Mouse (Mus musculus): ENCODE data around the gene Ngfr. TPM values are rescaled to one million over a fixed set of nuclear protein-coding genes. Genes with fewer than 3 reads are reported as not detected.

The Ngfr gene
- polyA plus RNA-seq (2014; fragmentation: Nextera tagmentation; extraction: Ambion mirVana), result 8.5 and 9.3 TPM in 2 replicates

DNA sequence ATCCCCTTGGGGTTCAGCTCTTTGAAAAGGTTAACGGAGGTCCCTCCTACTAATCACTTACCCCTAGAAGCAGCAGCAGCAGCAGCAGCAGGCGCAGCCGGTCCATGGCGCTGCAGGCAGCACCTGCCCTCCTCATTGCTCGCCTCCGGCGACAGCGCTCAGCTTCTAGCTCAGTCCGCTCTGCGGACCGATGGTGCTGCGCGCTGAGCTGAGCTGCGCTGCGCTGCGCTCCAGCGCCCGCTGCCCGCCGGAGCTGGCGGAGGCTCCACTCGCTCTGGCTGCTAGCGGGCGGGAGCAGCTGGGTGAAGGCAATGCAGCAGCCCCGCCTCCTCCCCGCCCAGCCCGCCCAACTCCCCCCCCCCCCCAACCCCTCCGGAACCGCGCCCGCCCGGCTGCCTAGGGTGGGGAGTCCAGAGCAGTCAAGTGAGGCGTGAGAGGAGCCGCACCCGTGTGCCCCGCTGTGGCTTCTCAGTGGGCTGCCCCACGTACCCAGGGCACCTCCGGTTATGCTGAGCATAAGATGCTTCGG lies at the start of gene Ngfr:
Ngfr (minus strand) TSS at position 313 of the 529 bp plus-strand sequence.
- H3K4me1 ChIP-seq (ENCODE audit: control insufficient read depth, insufficient read depth, low read length), result peaks cover 25% of the 10 kb centered on the region; the same call in 1 of the 2 replicates
- no peaks in the 10 kb centered on the region for H3K9me3 ChIP-seq (ENCODE audit: control insufficient read depth, low read depth, low read length)
- H3K4me2 ChIP-seq (replicated peaks; ENCODE audit: low read depth, low read length), result peak within 1 kb of the TSS; percentile 73
- WGBS, result under 1% methylated on average over 35 of the region's 39 CpGs
- ATAC-seq (ENCODE audit: insufficient number of reproducible peaks, insufficient read depth, low FRiP score, low read depth), result peak; percentile 71
- H3K36me3 ChIP-seq (ENCODE audit: control insufficient read depth, insufficient read depth, low read length), result no peaks in the 10 kb centered on the region
- H3K27ac ChIP-seq (ENCODE audit: low read length), result no peak within 1 kb of the TSS
- peak within 1 kb of the TSS; percentile 33 for H3K4me3 ChIP-seq (ENCODE audit: low read depth, low read length)
- no peak within 1 kb of the TSS for H3K9ac ChIP-seq (replicated peaks; ENCODE audit: low read depth, low read length)
- H3K27me3 ChIP-seq (ENCODE audit: control insufficient read depth, insufficient read depth, low read length), result peaks cover 33% of the 10 kb centered on the region

DNA sequence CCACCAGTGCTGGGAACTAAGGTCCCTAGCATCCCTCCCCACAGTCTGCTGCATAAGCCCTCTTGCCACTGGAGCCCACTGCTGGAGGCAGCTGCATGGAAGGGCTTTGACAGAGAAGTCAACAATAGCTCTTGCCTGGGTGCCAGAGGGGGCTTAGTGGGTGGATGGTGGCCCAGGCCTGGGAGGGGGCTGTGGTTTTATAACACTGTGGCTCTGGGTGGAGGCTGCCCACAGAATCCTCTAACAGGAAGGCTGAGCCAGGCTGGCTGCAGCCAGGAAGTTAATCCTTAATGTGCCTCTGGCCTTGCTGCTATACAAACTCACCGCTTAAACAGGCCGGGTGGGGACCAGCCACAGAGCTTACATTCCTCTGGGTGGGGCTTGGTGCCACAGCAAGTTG lies 47.5 kb upstream of the Ngfr start:
- H3K4me2 ChIP-seq (replicated peaks; ENCODE audit: low read depth, low read length), result no peak overlapping the region
- peaks cover 18% of the 10 kb centered on the region for H3K4me1 ChIP-seq (ENCODE audit: control insufficient read depth, insufficient read depth, low read length)
- no peak overlapping the region for H3K4me3 ChIP-seq (ENCODE audit: low read depth, low read length)
- no peak overlapping the region for H3K9ac ChIP-seq (replicated peaks; ENCODE audit: low read depth, low read length)
- H3K27ac ChIP-seq (ENCODE audit: low read length), result no peak overlapping the region
- H3K27me3 ChIP-seq (ENCODE audit: control insufficient read depth, insufficient read depth, low read length), result no peaks in the 10 kb centered on the region
- 14% methylated on average over 2 of the region's 2 CpGs for WGBS
- ATAC-seq (ENCODE audit: insufficient number of reproducible peaks, insufficient read depth, low FRiP score, low read depth), result no peak
- no peaks in the 10 kb centered on the region for H3K36me3 ChIP-seq (ENCODE audit: control insufficient read depth, insufficient read depth, low read length)
- no peaks in the 10 kb centered on the region for H3K9me3 ChIP-seq (ENCODE audit: control insufficient read depth, low read depth, low read length)

DNA sequence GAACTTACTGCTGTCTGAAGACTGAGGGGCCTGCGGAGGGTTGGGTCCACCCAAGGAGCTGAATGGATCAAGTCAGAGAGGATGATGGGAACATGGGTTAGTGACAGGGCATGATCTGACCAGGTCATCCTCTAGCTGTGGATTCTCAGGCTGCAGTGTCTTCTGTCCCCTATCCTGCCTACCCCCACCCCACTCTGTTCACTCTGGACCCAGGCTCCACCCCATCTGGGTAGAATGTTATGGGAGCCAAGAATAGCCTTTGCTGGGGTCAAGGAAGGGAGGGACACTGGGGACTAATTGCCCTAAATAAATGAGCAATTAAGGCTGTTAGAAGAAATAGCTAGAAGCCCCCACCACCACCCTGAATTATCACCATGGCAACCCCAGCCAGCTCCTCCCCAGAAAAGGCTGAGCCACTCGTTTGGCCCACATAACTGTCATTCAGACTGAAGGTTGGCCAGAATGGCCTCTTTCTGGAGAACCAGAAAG lies 46.0 kb upstream of the Ngfr start:
- ATAC-seq (ENCODE audit: insufficient number of reproducible peaks, insufficient read depth, low FRiP score, low read depth), result peak; percentile 35; the same call in 1 of the 2 replicates
- Histone ChIP-seq H3K9ac (replicated peaks; ENCODE audit: low read depth, low read length) (no peak overlapping the region), H3K4me1 (ENCODE audit: control insufficient read depth, insufficient read depth, low read length) (peaks cover 18% of the 10 kb centered on the region), H3K36me3 (ENCODE audit: control insufficient read depth, insufficient read depth, low read length) (no peaks in the 10 kb centered on the region), H3K4me3 (ENCODE audit: low read depth, low read length) (no peak overlapping the region), H3K9me3 (ENCODE audit: control insufficient read depth, low read depth, low read length) (no peaks in the 10 kb centered on the region), H3K27me3 (ENCODE audit: control insufficient read depth, insufficient read depth, low read length) (no peaks in the 10 kb centered on the region), H3K27ac (ENCODE audit: low read length) (no peak overlapping the region), H3K4me2 (replicated peaks; ENCODE audit: low read depth, low read length) (no peak overlapping the region)
- WGBS, result 70% methylated on average over 2 of the region's 2 CpGs

DNA sequence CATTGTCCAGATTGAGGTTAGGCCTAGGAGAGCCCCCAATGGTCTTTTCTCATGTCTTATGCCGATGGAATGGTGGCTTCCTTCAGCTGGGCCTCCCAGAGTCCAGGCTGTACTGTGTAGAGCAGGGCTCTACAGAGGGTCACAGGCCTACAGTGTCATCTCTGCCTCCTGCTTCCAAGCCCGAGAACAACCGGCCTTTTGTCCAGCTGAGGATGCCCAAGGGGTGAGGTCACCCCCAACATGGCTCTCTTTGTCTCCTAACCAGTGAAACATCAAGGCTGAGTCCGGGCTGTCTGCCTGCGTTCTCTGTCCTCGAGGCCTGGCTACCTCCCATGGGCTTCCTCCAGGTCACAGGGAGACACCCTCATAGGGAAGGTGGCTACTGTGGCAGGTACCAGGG lies 44.9 kb upstream of the Ngfr start:
- WGBS, result 78% methylated on average over 6 of the region's 6 CpGs
- no peak overlapping the region for H3K4me3 ChIP-seq (ENCODE audit: low read depth, low read length)
- H3K4me1 ChIP-seq (ENCODE audit: control insufficient read depth, insufficient read depth, low read length), result peaks cover 18% of the 10 kb centered on the region
- H3K9me3 ChIP-seq (ENCODE audit: control insufficient read depth, low read depth, low read length), result no peaks in the 10 kb centered on the region
- H3K36me3 ChIP-seq (ENCODE audit: control insufficient read depth, insufficient read depth, low read length), result no peaks in the 10 kb centered on the region
- no peaks in the 10 kb centered on the region for H3K27me3 ChIP-seq (ENCODE audit: control insufficient read depth, insufficient read depth, low read length)
- peak overlapping the region; percentile 59; the same call in 1 of the 2 replicates for H3K27ac ChIP-seq (ENCODE audit: low read length)
- no peak for ATAC-seq (ENCODE audit: insufficient number of reproducible peaks, insufficient read depth, low FRiP score, low read depth)
- no peak overlapping the region for H3K4me2 ChIP-seq (replicated peaks; ENCODE audit: low read depth, low read length)
- no peak overlapping the region for H3K9ac ChIP-seq (replicated peaks; ENCODE audit: low read depth, low read length)

DNA sequence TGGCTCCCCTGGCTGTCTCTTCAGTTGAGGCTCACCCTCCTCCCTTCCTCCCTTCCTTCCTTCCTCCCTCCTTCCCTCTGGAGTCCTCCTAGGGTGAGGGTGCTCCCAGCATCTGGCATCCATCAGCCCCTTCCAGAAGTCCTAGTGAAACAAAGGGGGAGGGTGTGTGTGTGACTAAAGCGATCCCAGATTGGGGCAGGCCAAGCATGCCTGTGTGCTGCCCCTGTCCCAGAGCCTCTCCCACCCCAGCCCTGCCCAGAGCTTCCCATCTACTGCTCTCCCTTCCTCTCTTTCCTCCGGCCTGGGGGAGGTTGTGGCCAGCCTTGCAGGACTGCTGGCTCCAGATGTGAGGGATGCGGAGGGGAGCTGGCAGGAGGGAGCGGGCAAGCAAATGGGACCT lies 43.8 kb upstream of the Ngfr start:
- no peaks in the 10 kb centered on the region for H3K9me3 ChIP-seq (ENCODE audit: control insufficient read depth, low read depth, low read length)
- H3K4me2 ChIP-seq (replicated peaks; ENCODE audit: low read depth, low read length), result no peak overlapping the region
- H3K4me3 ChIP-seq (ENCODE audit: low read depth, low read length), result no peak overlapping the region
- peak overlapping the region; percentile 59; the same call in 1 of the 2 replicates for H3K27ac ChIP-seq (ENCODE audit: low read length)
- WGBS, result 24% methylated on average over 4 of the region's 4 CpGs
- ATAC-seq (ENCODE audit: insufficient number of reproducible peaks, insufficient read depth, low FRiP score, low read depth), result peak; percentile 35; the same call in 1 of the 2 replicates
- H3K27me3 ChIP-seq (ENCODE audit: control insufficient read depth, insufficient read depth, low read length), result no peaks in the 10 kb centered on the region
- H3K4me1 ChIP-seq (ENCODE audit: control insufficient read depth, insufficient read depth, low read length), result peaks cover 18% of the 10 kb centered on the region
- H3K36me3 ChIP-seq (ENCODE audit: control insufficient read depth, insufficient read depth, low read length), result no peaks in the 10 kb centered on the region
- H3K9ac ChIP-seq (replicated peaks; ENCODE audit: low read depth, low read length), result no peak overlapping the region

DNA sequence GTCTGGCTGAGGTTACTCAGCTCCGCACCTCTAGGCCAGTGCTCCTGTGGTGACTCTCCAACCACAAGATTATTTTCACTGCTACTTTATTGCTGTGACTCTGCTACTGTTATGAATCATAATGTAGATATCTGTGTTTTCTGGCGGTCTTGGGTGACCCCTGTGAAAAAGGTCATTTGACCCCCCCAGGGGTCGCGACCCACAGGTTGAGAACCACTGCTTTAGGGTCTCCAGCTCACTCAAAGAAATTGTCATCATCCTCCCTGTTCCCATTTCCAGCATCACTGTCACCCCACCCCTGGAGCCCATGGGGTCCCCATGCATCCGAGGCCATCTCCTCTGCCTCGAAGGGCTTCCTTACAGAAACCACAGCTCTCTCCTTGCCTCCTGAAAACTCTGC lies 43.0 kb upstream of the Ngfr start:
- WGBS, result 86% methylated on average over 6 of the region's 6 CpGs
- H3K27ac ChIP-seq (ENCODE audit: low read length), result no peak overlapping the region
- H3K9ac ChIP-seq (replicated peaks; ENCODE audit: low read depth, low read length), result no peak overlapping the region
- no peak overlapping the region for H3K4me3 ChIP-seq (ENCODE audit: low read depth, low read length)
- no peak overlapping the region for H3K4me2 ChIP-seq (replicated peaks; ENCODE audit: low read depth, low read length)
- no peaks in the 10 kb centered on the region for H3K27me3 ChIP-seq (ENCODE audit: control insufficient read depth, insufficient read depth, low read length)
- no peaks in the 10 kb centered on the region for H3K9me3 ChIP-seq (ENCODE audit: control insufficient read depth, low read depth, low read length)
- ATAC-seq (ENCODE audit: insufficient number of reproducible peaks, insufficient read depth, low FRiP score, low read depth), result no peak
- peaks cover 18% of the 10 kb centered on the region for H3K4me1 ChIP-seq (ENCODE audit: control insufficient read depth, insufficient read depth, low read length)
- H3K36me3 ChIP-seq (ENCODE audit: control insufficient read depth, insufficient read depth, low read length), result no peaks in the 10 kb centered on the region

DNA sequence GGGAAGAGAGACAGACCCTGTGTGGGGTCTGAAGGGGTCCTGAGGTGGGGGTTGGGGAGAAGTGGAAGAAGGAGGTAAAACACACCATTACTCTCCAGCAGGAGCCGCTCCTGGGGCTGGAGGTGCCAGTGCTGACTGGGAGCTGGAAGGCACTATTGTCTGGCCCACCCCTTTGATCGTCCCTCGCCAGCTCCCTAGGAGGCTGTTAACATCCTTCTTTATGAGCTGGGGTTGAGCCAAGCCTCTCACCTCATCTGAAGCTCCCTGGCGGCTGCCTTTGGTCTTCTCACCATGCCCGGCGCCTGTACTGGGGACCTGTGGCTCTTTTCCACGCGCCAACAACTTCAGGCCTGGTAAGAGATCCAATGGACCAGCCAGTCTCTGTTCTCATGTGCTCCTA lies 34.9 kb upstream of the Ngfr start:
- H3K9ac ChIP-seq (replicated peaks; ENCODE audit: low read depth, low read length), result no peak overlapping the region
- H3K27me3 ChIP-seq (ENCODE audit: control insufficient read depth, insufficient read depth, low read length), result no peaks in the 10 kb centered on the region
- H3K4me2 ChIP-seq (replicated peaks; ENCODE audit: low read depth, low read length), result no peak overlapping the region
- H3K4me1 ChIP-seq (ENCODE audit: control insufficient read depth, insufficient read depth, low read length), result peaks cover 17% of the 10 kb centered on the region
- no peak for ATAC-seq (ENCODE audit: insufficient number of reproducible peaks, insufficient read depth, low FRiP score, low read depth)
- 42% methylated on average over 8 of the region's 8 CpGs for WGBS
- no peak overlapping the region for H3K4me3 ChIP-seq (ENCODE audit: low read depth, low read length)
- H3K36me3 ChIP-seq (ENCODE audit: control insufficient read depth, insufficient read depth, low read length), result no peaks in the 10 kb centered on the region
- no peaks in the 10 kb centered on the region for H3K9me3 ChIP-seq (ENCODE audit: control insufficient read depth, low read depth, low read length)
- no peak overlapping the region for H3K27ac ChIP-seq (ENCODE audit: low read length)

DNA sequence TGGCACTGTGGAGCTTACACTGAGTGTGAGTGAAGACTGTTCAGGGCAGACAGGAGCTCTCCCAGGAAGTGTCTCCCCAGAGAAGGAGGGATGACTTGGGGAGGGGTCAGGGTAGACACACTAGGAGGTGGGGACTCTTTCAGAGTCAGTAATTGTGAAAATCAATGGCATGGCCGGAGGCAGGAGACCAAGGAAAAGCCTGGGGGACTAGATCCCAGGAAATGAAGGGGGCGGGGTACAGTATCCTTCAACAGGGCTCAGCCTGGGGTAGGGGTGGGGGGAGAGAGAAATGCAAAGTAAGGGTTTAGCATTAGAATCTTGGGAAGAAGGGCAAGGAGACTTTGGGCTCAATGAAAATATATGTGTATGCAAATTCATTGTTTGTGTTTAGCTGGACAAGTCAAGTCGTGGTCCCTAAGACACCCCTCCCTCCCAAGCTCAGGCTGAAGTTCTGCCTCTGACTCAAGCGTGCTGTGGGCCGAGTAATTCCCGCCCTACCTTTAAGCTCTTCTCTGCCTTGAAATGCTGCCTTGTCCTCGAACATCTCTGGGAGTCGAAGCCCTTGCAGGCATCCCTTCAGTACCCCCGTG lies 34.1 kb upstream of the Ngfr start:
- Histone ChIP-seq H3K27me3 (ENCODE audit: control insufficient read depth, insufficient read depth, low read length) (no peaks in the 10 kb centered on the region), H3K9me3 (ENCODE audit: control insufficient read depth, low read depth, low read length) (no peaks in the 10 kb centered on the region), H3K36me3 (ENCODE audit: control insufficient read depth, insufficient read depth, low read length) (no peaks in the 10 kb centered on the region), H3K4me3 (ENCODE audit: low read depth, low read length) (no peak overlapping the region), H3K27ac (ENCODE audit: low read length) (0 out of 2 replicates have a peak overlapping the region, but pooled peaks have one; percentile 28), H3K4me2 (replicated peaks; ENCODE audit: low read depth, low read length) (no peak overlapping the region), H3K9ac (replicated peaks; ENCODE audit: low read depth, low read length) (no peak overlapping the region), H3K4me1 (ENCODE audit: control insufficient read depth, insufficient read depth, low read length) (peaks cover 17% of the 10 kb centered on the region)
- ATAC-seq (ENCODE audit: insufficient number of reproducible peaks, insufficient read depth, low FRiP score, low read depth), result no peak
- 36% methylated on average over 9 of the region's 9 CpGs for WGBS

All from stomach, embryonic 14.5 days (tissue).